Mouse (Mus musculus) heart, embryonic 14.5 days (tissue): Measurements from ENCODE around the gene Gpc4. TPM values are rescaled to one million over a fixed set of nuclear protein-coding genes. Genes with fewer than 3 reads are reported as not detected.

Experiments
- ATAC-seq: fragments of 200-750 bp; cut with Nextera tagmentation; 2 replicates; pipeline ENCODE4 v1.8.0; 2017; ENCODE audit warnings: low read depth, moderate TSS enrichment; ENCODE audit not compliant: insufficient number of reproducible peaks, insufficient read depth, low FRiP score
- H3K27ac ChIP-seq, 2 experiments: fragments of 200-500 bp in 1 of 2; fragments of 300-500 bp in 1 of 2; sonication (generic) in 1 of 2; replicated peaks in 1 of 2; 2 replicates each; pipeline ENCODE4 v1.5.1; 2012 to 2014; ENCODE audit warnings: low read depth in 2 of 2, low read length in 2 of 2, control low read depth in 1 of 2, mild to moderate bottlenecking in 1 of 2, mixed read lengths in 1 of 2; ENCODE audit not compliant: control insufficient read depth in 1 of 2, insufficient read depth in 1 of 2
- H3K27me3 ChIP-seq: fragments of 300-500 bp; sonication (generic); 2 replicates; pipeline ENCODE4 v1.6.1; 2014; ENCODE audit warnings: mild to moderate bottlenecking, low read length, control low read depth; ENCODE audit not compliant: control insufficient read depth, insufficient read depth
- H3K36me3 ChIP-seq: fragments of 300-500 bp; sonication (generic); 2 replicates; pipeline ENCODE4 v1.6.1; 2014; ENCODE audit warnings: mild to moderate bottlenecking, control low read depth, low read length, mixed read lengths; ENCODE audit not compliant: control insufficient read depth, insufficient read depth
- H3K4me1 ChIP-seq, 2 experiments: fragments of 200-500 bp in 1 of 2; fragments of 300-500 bp in 1 of 2; sonication (generic) in 1 of 2; 2 replicates each; pipeline ENCODE4 v1.6.1; 2012 to 2014; ENCODE audit warnings: low read length in 2 of 2, control low read depth in 1 of 2, mixed read lengths in 1 of 2; ENCODE audit not compliant: control insufficient read depth in 2 of 2, insufficient read depth in 2 of 2
- H3K4me2 ChIP-seq: fragments of 300-500 bp; sonication (generic); 2 replicates; pipeline ENCODE4 v1.6.1; 2014; ENCODE audit warnings: mild to moderate bottlenecking, low read length
- H3K4me3 ChIP-seq, 2 experiments: fragments of 200-500 bp in 1 of 2; fragments of 300-500 bp in 1 of 2; sonication (generic) in 1 of 2; 2 replicates each; pipeline ENCODE4 v1.5.1; 2012 to 2014; ENCODE audit warnings: low read length in 2 of 2, mild to moderate bottlenecking in 2 of 2, control low read depth in 1 of 2, low read depth in 1 of 2, moderate library complexity in 1 of 2; ENCODE audit not compliant: control insufficient read depth in 1 of 2, insufficient read depth in 1 of 2
- H3K9ac ChIP-seq: fragments of 300-500 bp; sonication (generic); 2 replicates; pipeline ENCODE4 v1.6.1; 2014; ENCODE audit warnings: mild to moderate bottlenecking, low read length
- H3K9me3 ChIP-seq: fragments of 300-500 bp; sonication (generic); 2 replicates; pipeline ENCODE4 v1.6.1; 2016; ENCODE audit warnings: low read length, control low read depth; ENCODE audit not compliant: control insufficient read depth
- whole genome bisulfite sequencing: fragments of 180-500 bp; shearing (Covaris S2); extraction: QIAGEN DNeasy Blood & Tissue Kit; methylation state at CpG from one replicate; pipeline ENCODE4 v1.1.7; 2014; 5-methylcytosine and 5-hydroxymethylcytosine counted together
- polyA plus RNA-seq: library from polyadenylated mRNA; unstranded; fragments of >200 nt; fragmentation: Nextera tagmentation; extraction: Ambion mirVana; gene quantifications from 2 replicates; pipeline ENCODE4 v1.2.1, GENCODE M21; 2014

Gene Gpc4
- polyA plus RNA-seq, 1 experiment from 2014 or later, result 41.4 TPM

GRCm38 (mm10) chrX:52109663-52110062, 55.4 kb downstream of the Gpc4 start:
- Histone ChIP-seq H3K36me3 (no peaks in the 10 kb centered on the region), H3K4me1 (no peaks in the 10 kb centered on the region), H3K27ac (no peak overlapping the region), H3K4me3 (no peak overlapping the region), H3K9me3 (no peaks in the 10 kb centered on the region), H3K27me3 (no peaks in the 10 kb centered on the region), H3K9ac (no peak overlapping the region), H3K4me2 (no peak overlapping the region)
- 35% methylated on average over 2 of the region's 2 CpGs for WGBS
- ATAC-seq, result no peak

GRCm38 (mm10) chrX:52108966-52109365, 56.1 kb downstream of the Gpc4 start:
- Histone ChIP-seq H3K4me2 (no peak overlapping the region), H3K4me1 (no peaks in the 10 kb centered on the region), H3K36me3 (no peaks in the 10 kb centered on the region), H3K27me3 (no peaks in the 10 kb centered on the region), H3K9ac (no peak overlapping the region), H3K27ac (no peak overlapping the region), H3K9me3 (no peaks in the 10 kb centered on the region), H3K4me3 (no peak overlapping the region)
- WGBS, result 58% methylated on average over 1 of the region's 1 CpGs
- ATAC-seq, result no peak

- Histone ChIP-seq H3K4me2 (no peak overlapping the region), H3K4me3 (no peak overlapping the region), H3K9ac (no peak overlapping the region), H3K27me3 (no peaks in the 10 kb centered on the region), H3K27ac (no peak overlapping the region), H3K36me3 (no peaks in the 10 kb centered on the region), H3K9me3 (no peaks in the 10 kb centered on the region), H3K4me1 (no peaks in the 10 kb centered on the region)
- ATAC-seq, result no peak
- WGBS, result 68% methylated on average over 1 of the region's 1 CpGs
Observed at GRCm38 (mm10) chrX:52103771-52104170, 61.3 kb downstream of the Gpc4 start.

GRCm38 (mm10) chrX:52101940-52102339, 63.1 kb downstream of the Gpc4 start:
- Histone ChIP-seq H3K4me3 (no peak overlapping the region), H3K27ac (no peak overlapping the region), H3K9ac (no peak overlapping the region), H3K9me3 (no peaks in the 10 kb centered on the region), H3K4me1 (no peaks in the 10 kb centered on the region), H3K36me3 (no peaks in the 10 kb centered on the region), H3K27me3 (no peaks in the 10 kb centered on the region), H3K4me2 (no peak overlapping the region)
- no peak for ATAC-seq
- WGBS, result 71% methylated on average over 1 of the region's 1 CpGs

- H3K36me3 ChIP-seq, result no peaks in the 10 kb centered on the region
- ATAC-seq, result no peak
- no peak overlapping the region for H3K4me3 ChIP-seq
- H3K9me3 ChIP-seq, result no peaks in the 10 kb centered on the region
- WGBS, result 54% methylated on average over 6 of the region's 6 CpGs
- H3K4me1 ChIP-seq, result no peaks in the 10 kb centered on the region
- H3K9ac ChIP-seq, result no peak overlapping the region
- H3K27me3 ChIP-seq, result no peaks in the 10 kb centered on the region
- no peak overlapping the region for H3K4me2 ChIP-seq
- H3K27ac ChIP-seq, result no peak overlapping the region
Observed at GRCm38 (mm10) chrX:52101445-52101844, 63.6 kb downstream of the Gpc4 start.

GRCm38 (mm10) chrX:52087726-52088348, 77.2 kb downstream of the Gpc4 start:
- WGBS, result 46% methylated on average over 7 of the region's 7 CpGs
- no peak for ATAC-seq
- Histone ChIP-seq H3K27me3 (no peaks in the 10 kb centered on the region), H3K36me3 (no peaks in the 10 kb centered on the region), H3K9ac (no peak overlapping the region), H3K4me1 (no peaks in the 10 kb centered on the region), H3K27ac (no peak overlapping the region), H3K9me3 (no peaks in the 10 kb centered on the region), H3K4me3 (no peak overlapping the region), H3K4me2 (no peak overlapping the region)

- Histone ChIP-seq H3K36me3 (no peaks in the 10 kb centered on the region), H3K27ac (no peak overlapping the region), H3K9me3 (no peaks in the 10 kb centered on the region), H3K4me1 (no peaks in the 10 kb centered on the region), H3K4me2 (no peak overlapping the region), H3K27me3 (no peaks in the 10 kb centered on the region), H3K9ac (no peak overlapping the region), H3K4me3 (no peak overlapping the region)
- no peak for ATAC-seq
- 63% methylated on average over 8 of the region's 8 CpGs for WGBS
Observed at GRCm38 (mm10) chrX:52086885-52087573, 78.0 kb downstream of the Gpc4 start.

- no peaks in the 10 kb centered on the region for H3K27me3 ChIP-seq
- 67% methylated on average over 3 of the region's 3 CpGs for WGBS
- no peak overlapping the region for H3K9ac ChIP-seq
- no peak overlapping the region for H3K27ac ChIP-seq
- H3K9me3 ChIP-seq, result no peaks in the 10 kb centered on the region
- no peaks in the 10 kb centered on the region for H3K36me3 ChIP-seq
- H3K4me1 ChIP-seq, result no peaks in the 10 kb centered on the region
- no peak for ATAC-seq
- no peak overlapping the region for H3K4me2 ChIP-seq
- H3K4me3 ChIP-seq, result no peak overlapping the region
Observed at GRCm38 (mm10) chrX:52083557-52083956, 81.5 kb downstream of the Gpc4 start.
